Mouse (Mus musculus): ENCODE measurements around the gene Ndufs5.
A peak's percentile ranks its signal among the peaks of the same experiment; 100 is the strongest.

Gene Ndufs5

GRCm38 (mm10) chr4:123687025-123687781, 30.8 kb downstream of the Ndufs5 start:
- DNase-seq (ENCODE audit: low spot score in 2 of 2): peak; percentile 31 to 39

DNA sequence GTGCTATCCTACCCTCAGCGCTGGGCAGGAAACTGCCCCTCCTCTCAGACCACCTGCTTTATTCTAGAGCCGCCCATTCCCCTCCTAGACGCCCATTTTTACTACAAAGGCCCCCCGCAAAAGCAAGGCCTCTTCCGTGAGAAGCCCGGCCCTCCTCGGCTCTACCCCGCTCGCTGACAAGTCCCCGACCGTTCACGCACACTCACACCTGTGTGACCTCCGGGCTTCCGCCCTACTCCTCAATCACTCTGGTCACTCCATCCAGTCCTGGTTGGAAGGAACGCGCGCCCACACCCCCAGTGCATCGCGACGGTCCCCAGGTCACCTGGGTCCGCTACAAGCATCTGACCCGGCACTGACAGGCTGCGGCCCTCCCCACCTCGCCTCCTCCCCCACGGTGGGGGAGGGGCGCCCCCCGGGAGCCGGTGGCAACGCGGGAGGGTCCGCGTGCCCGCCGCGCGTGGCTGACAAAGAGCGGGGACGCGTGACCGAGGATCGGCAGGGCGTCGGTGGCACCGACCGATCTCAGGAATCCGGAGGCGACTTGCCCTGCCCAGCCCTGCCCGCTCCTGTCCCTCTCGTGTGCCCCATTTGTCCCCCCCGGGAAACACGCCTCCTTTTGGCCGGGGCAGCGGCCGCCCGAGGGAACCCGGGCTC, 31.5 kb downstream of the Ndufs5 start:
- DNase-seq (ENCODE audit: low spot score in 2 of 2): peak in 1 of 2 experiments; percentile 25

GRCm38 (mm10) chr4:123685506-123686242, 32.3 kb downstream of the Ndufs5 start:
- DNase-seq (ENCODE audit: low spot score in 2 of 2): peak; percentile 21 to 58

DNA sequence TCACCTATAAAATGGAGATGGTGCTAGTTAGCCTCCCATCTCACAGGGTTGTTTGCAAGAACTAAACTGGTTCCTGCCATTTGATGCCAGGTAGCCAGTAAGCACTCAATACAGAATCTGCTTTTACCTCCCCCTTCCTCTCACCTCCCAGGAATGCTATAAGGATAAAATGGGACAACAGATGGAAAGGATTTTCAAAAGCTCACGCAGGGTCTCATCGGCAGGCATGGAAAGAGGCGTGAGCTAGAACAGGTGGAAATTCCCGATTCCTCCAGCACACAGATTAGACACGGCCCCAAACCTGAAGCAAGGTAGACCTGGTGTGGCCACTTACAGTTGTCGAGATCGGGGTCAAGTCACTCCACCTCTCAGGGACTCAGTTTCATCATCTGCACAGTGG, 33.0 kb downstream of the Ndufs5 start:
- DNase-seq (ENCODE audit: low spot score in 2 of 2): peak in 1 of 2 experiments; percentile 27

DNA sequence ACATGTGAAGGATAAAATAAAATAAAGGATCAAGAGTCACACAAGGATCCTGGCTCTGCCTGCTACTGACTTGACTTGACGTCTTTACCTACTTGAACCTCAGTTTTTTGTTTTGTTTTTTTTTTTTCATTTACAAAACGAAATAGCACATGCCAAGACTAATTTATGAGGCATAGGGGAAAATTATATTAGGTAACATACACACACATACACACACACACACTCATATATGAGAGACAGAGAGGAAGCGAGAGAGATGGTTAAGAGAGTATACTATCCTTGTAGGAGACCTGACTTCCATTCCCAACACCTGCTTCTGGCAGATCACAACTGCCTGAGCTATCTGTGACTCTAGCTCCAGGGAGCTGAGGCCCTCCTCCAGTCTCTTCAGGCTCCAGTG, 33.7 kb downstream of the Ndufs5 start, which contains the start of gene Macf1:
TSS of gene Macf1 (minus strand) at position 101 of the 400 bp plus-strand sequence.
- DNase-seq (ENCODE audit: low spot score in 2 of 2): no peak

- no peak for DNase-seq (ENCODE audit: low spot score in 2 of 2)
These were observed 35.7 kb downstream of the Ndufs5 start for GRCm38 (mm10) chr4:123682291-123682690.

- peak; percentile 66 to 69 for DNase-seq (ENCODE audit: low spot score in 2 of 2)
These were observed 37.0 kb downstream of the Ndufs5 start for GRCm38 (mm10) chr4:123680962-123681361.

- peak; percentile 70 to 73 for DNase-seq (ENCODE audit: low spot score in 2 of 2)
These were observed 40.8 kb downstream of the Ndufs5 start for GRCm38 (mm10) chr4:123677060-123677804.

GRCm38 (mm10) chr4:123670598-123670997, 47.4 kb downstream of the Ndufs5 start:
- peak; percentile 36 to 37 for DNase-seq (ENCODE audit: low spot score in 2 of 2)

DNA sequence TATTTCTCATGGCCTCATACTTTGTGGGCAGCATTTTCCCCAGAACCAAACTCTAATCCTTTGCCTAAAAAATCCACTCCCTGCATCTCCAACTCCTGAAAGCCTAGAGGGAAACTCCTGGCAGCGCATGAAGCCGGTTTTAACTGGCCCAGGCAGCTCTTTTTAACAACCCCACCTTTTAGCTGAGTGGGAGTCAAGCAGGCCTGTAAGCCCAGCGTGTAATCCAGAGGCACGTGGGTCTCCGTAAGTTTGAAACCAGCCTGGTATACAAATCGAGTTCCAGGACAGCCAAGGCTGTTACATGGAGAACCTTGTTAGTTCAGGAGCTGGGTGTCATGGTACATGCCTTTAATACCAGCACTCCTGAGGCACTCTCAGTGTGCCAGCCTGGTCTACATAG, 48.3 kb downstream of the Ndufs5 start:
- peak; percentile 15 to 40 for DNase-seq (ENCODE audit: low spot score in 2 of 2)

- peak; percentile 92 for DNase-seq (ENCODE audit: low spot score in 2 of 2)
These were observed 50.6 kb downstream of the Ndufs5 start for GRCm38 (mm10) chr4:123667260-123667867.

- peak in 1 of 2 experiments; percentile 20 for DNase-seq (ENCODE audit: low spot score in 2 of 2)
These were observed 51.5 kb downstream of the Ndufs5 start for GRCm38 (mm10) chr4:123666517-123666916.

DNA sequence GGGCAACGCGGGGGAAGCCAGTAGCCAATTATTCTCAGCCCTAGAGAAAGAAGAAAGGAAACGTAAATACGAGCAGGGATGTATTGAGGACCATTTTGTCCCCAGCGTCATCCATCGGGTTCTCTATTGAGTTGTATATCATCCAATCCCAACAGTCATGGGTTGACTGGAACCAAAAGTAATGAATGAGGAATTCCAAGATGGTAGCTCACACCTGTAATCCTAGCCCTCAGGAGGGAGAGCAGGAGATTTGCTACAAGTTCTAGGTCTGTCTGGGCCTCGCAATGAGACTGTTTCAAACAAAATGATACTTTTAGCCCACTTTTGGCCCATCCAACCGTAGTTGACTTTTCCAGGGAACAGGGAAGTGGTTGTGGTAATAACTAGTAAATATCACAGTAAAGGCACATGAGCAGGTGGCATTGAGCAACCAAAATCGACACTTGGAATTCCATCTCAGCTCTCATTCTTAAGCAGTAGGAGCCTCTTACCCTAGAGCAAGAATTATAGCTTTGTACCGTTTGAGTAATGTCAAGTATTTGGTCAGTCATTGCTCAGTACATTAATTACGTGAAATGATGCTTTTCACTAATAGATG, 52.2 kb downstream of the Ndufs5 start:
- no peak for DNase-seq (ENCODE audit: low spot score in 2 of 2)

- peak in 1 of 2 experiments; percentile 24 for DNase-seq (ENCODE audit: low spot score in 2 of 2)
These were observed 52.9 kb downstream of the Ndufs5 start for GRCm38 (mm10) chr4:123664951-123665661.

- DNase-seq (ENCODE audit: low spot score in 2 of 2): peak; percentile 52 to 60
These were observed 53.7 kb downstream of the Ndufs5 start for GRCm38 (mm10) chr4:123664021-123664950.

DNA sequence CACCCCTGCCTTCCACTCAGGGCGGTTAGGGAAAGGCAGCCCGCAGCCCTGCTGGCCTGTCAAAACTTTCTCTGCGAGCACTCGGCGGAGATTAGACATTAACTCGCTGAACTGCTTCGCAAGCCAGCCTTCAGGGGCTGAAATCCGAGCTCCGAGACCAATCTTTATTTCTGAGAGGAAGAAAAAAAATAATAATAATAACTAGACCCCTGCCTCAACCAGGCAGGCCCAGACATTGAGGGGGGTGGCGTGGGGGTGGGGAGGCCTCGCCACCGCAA, 54.4 kb downstream of the Ndufs5 start:
- no peak for DNase-seq (ENCODE audit: low spot score in 2 of 2)

DNA sequence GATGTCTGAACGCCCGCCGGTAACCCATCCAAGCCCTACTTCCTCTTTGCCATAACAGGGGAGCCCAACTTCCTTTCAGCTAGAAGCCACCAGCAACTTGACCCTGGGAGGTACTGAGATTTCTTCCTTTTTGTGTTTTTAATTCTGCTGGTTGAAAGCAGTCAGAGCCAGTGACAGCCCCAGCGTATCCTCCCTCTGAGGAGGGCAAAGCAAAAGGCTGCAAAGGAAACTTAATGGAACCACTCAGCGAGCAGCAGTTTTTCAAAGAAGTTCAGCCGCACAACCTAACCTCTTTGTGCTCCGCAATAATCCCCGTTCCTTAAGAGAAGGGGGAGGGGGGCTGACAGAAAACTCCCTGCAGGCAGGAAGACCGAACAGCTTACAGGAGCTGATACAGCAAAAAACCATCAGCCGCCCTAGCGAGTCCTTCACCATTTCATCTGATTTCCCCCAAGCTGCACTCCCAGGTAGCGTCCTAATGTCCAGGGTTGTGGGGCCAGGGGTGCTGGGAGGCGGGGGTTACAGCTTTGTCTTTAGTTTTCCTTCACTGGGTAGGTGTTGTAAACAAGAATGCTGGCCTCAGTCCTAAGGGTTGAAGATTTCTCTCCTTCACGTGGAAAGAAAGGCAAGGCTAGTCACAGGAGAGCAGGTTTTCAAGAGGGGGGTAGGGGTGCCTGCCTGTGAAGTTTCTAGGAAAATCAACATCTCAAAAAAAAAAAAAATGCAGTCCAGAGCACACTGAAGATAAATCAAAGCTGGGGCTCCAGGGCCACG, 54.9 kb downstream of the Ndufs5 start:
- DNase-seq (ENCODE audit: low spot score in 2 of 2): no peak
